Mouse (Mus musculus) cerebellum, adult 9-11 months (tissue): Measurements from ENCODE around the gene Hist2h2bb.
"Not testable (repeated sequence)": the region's sequence is repeated elsewhere in the genome, so short reads cannot be mapped to it uniquely, and the experiment has no call there.

ENCODE experiments used
- DNase-seq: peaks from one replicate; pipeline ENCODE4 v3.0.0; 2022

Gene Hist2h2bb

GRCm38 (mm10) chr3:96269511-96270474, at the start of gene Hist2h2bb:
TSS of gene Hist2h2bb (plus strand) at chr3:96269752.
- DNase-seq, result peak; percentile 97

- DNase-seq, result not testable (repeated sequence)
Observed at GRCm38 (mm10) chr3:96220131-96220764, 49.3 kb upstream of the Hist2h2bb start.

- DNase-seq, result peak; percentile 92
Observed at GRCm38 (mm10) chr3:96220765-96221639, 48.5 kb upstream of the Hist2h2bb start, which contains the start of the genes Hist2h2ac and Hist2h2be. TSS of gene Hist2h2ac (minus strand) at chr3:96220880. TSS of gene Hist2h2be (plus strand) at chr3:96221119.

- peak; percentile 43 for DNase-seq
Observed at GRCm38 (mm10) chr3:96221640-96222038, 47.9 kb upstream of the Hist2h2bb start.

- peak; percentile 52 for DNase-seq
Observed at GRCm38 (mm10) chr3:96222774-96223173, 46.8 kb upstream of the Hist2h2bb start.

- DNase-seq, result no peak
Observed at GRCm38 (mm10) chr3:96225421-96225820, 44.1 kb upstream of the Hist2h2bb start.

GRCm38 (mm10) chr3:96226695-96227648, 42.6 kb upstream of the Hist2h2bb start:
- no peak for DNase-seq

- no peak for DNase-seq
Observed at GRCm38 (mm10) chr3:96228828-96229227, 40.7 kb upstream of the Hist2h2bb start.

- no peak for DNase-seq
Observed at GRCm38 (mm10) chr3:96230404-96230803, 39.1 kb upstream of the Hist2h2bb start.

- no peak for DNase-seq
Observed at GRCm38 (mm10) chr3:96230910-96231757, 38.4 kb upstream of the Hist2h2bb start.

GRCm38 (mm10) chr3:96231758-96232120, 37.8 kb upstream of the Hist2h2bb start:
- no peak for DNase-seq

GRCm38 (mm10) chr3:96234914-96235313, 34.6 kb upstream of the Hist2h2bb start:
- DNase-seq, result no peak

- DNase-seq, result no peak
Observed at GRCm38 (mm10) chr3:96235836-96236235, 33.7 kb upstream of the Hist2h2bb start.

GRCm38 (mm10) chr3:96236834-96237334, 32.7 kb upstream of the Hist2h2bb start:
- no peak for DNase-seq

GRCm38 (mm10) chr3:96237335-96237903, 32.1 kb upstream of the Hist2h2bb start:
- peak; percentile 29 for DNase-seq

GRCm38 (mm10) chr3:96237904-96238511, 31.5 kb upstream of the Hist2h2bb start:
- peak; percentile 33 for DNase-seq

GRCm38 (mm10) chr3:96238954-96239793, 30.4 kb upstream of the Hist2h2bb start, which contains the start of gene Hist2h3c2:
TSS of gene Hist2h3c2 (minus strand) at chr3:96239127.
- DNase-seq, result peak; percentile 74
